Mouse (Mus musculus) hindbrain, embryonic 11.5 days (tissue): ENCODE results near the gene Ptpru. TPM values are rescaled to one million over a fixed set of nuclear protein-coding genes. Genes with fewer than 3 reads are reported as not detected.
A peak's percentile ranks its signal among the peaks of the same experiment; 100 is the strongest.

ENCODE experiments used
- ATAC-seq: fragments of 200-750 bp; cut with Nextera tagmentation; 2 replicates; pipeline ENCODE4 v1.8.0; 2017; ENCODE audit warnings: mild to moderate bottlenecking, moderate TSS enrichment, moderate library complexity; ENCODE audit not compliant: low FRiP score
- DNase-seq: peaks from one replicate; pipeline ENCODE4 v3.0.0-alpha.2; 2015; ENCODE audit warnings: low spot score
- H3K27ac ChIP-seq: fragments of 300-500 bp; sonication (generic); 2 replicates; pipeline ENCODE4 v1.5.1; 2014; ENCODE audit warnings: mild to moderate bottlenecking, low read depth, low read length
- H3K27me3 ChIP-seq: fragments of 300-500 bp; sonication (generic); 2 replicates; pipeline ENCODE4 v1.6.1; 2014; ENCODE audit warnings: mild to moderate bottlenecking, low read length, moderate library complexity, mixed read lengths; ENCODE audit not compliant: control insufficient read depth, insufficient read depth
- H3K36me3 ChIP-seq: fragments of 300-500 bp; sonication (generic); 2 replicates; pipeline ENCODE4 v1.6.1; 2014; ENCODE audit warnings: mild to moderate bottlenecking, low read length, moderate library complexity, mixed read lengths; ENCODE audit not compliant: control insufficient read depth, insufficient read depth
- H3K4me1 ChIP-seq: fragments of 300-500 bp; sonication (generic); replicated peaks from 2 replicates; pipeline ENCODE4 v1.6.1; 2014; ENCODE audit warnings: low read length, mixed read lengths; ENCODE audit not compliant: control insufficient read depth, insufficient read depth
- H3K4me2 ChIP-seq: fragments of 300-500 bp; sonication (generic); replicated peaks from 2 replicates; pipeline ENCODE4 v1.6.1; 2014; ENCODE audit warnings: mild to moderate bottlenecking, low read depth, low read length
- H3K4me3 ChIP-seq: fragments of 300-500 bp; sonication (generic); 2 replicates; pipeline ENCODE4 v1.5.1; 2014; ENCODE audit warnings: low read depth, low read length
- H3K9ac ChIP-seq: fragments of 300-500 bp; sonication (generic); 2 replicates; pipeline ENCODE4 v1.6.1; 2014; ENCODE audit warnings: low read depth, low read length
- H3K9me3 ChIP-seq: fragments of 300-500 bp; sonication (generic); 2 replicates; pipeline ENCODE4 v1.6.1; 2016; ENCODE audit warnings: low read length; ENCODE audit not compliant: control insufficient read depth
- WGBS: fragments of 180-500 bp; shearing (Covaris S2); extraction: QIAGEN DNeasy Blood & Tissue Kit; methylation state at CpG from one replicate; pipeline ENCODE4 v1.1.7; 2014; 5-methylcytosine and 5-hydroxymethylcytosine counted together
- polyA plus RNA-seq: library from polyadenylated mRNA; unstranded; fragments of >200 nt; fragmentation: Nextera tagmentation; extraction: Ambion mirVana; gene quantifications from 2 replicates; pipeline ENCODE4 v1.2.1, GENCODE M21; 2014

Ptpru gene
- polyA plus RNA-seq, 1 experiment from 2014 or later = 11.4 TPM

DNA sequence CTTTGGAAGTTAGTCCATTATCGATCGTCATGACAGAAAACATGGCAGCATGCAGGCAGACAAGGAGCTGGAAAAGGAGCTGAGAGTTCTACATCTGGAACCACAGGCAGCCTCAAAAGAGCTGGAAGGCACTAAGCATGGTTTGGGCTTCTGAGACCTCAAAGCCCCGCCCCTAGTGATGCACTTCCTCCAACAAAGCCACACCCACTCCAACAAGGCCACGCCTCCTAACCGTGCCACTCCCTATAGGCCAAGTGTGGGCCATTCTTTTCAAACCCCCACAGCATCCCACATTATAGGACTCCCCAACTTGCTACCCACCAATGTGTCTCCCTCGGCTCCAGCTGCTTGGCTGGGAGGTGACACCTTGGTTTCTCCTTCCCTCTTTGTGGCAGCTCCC lies 88.3 kb downstream of the Ptpru start:
- DNase-seq (no peak), ATAC-seq (no peak)
- Histone ChIP-seq H3K4me3 (no peak overlapping the region), H3K9ac (no peak overlapping the region), H3K27me3 (no peaks in the 10 kb centered on the region), H3K4me1 (no peaks in the 10 kb centered on the region), H3K36me3 (no peaks in the 10 kb centered on the region), H3K9me3 (no peaks in the 10 kb centered on the region), H3K4me2 (no peak overlapping the region), H3K27ac (no peak overlapping the region)
- 85% methylated on average over 6 of the region's 6 CpGs for whole genome bisulfite sequencing

DNA sequence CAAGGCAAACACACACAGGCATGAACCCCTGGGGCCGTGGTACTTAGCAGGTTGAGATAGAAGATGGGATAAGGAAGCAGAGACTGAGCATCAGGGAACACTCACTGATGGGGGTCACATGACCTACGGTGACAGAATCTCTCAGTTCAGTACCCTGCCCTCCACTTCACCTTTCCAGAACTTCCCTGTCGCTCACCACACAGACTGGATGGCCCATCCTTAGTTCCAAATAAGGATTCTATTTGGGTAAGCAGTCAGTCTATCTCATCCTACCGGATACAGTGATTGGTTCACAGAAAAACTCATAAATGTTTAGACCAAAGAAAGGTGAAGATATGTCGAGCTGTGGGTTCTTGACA lies 93.4 kb downstream of the Ptpru start:
- WGBS = 81% methylated on average over 5 of the region's 5 CpGs
- DNase-seq (no peak), ATAC-seq (no peak)
- Histone ChIP-seq H3K36me3 (no peaks in the 10 kb centered on the region), H3K9me3 (no peaks in the 10 kb centered on the region), H3K4me1 (no peaks in the 10 kb centered on the region), H3K27ac (no peak overlapping the region), H3K27me3 (no peaks in the 10 kb centered on the region), H3K9ac (no peak overlapping the region), H3K4me3 (no peak overlapping the region), H3K4me2 (no peak overlapping the region)

DNA sequence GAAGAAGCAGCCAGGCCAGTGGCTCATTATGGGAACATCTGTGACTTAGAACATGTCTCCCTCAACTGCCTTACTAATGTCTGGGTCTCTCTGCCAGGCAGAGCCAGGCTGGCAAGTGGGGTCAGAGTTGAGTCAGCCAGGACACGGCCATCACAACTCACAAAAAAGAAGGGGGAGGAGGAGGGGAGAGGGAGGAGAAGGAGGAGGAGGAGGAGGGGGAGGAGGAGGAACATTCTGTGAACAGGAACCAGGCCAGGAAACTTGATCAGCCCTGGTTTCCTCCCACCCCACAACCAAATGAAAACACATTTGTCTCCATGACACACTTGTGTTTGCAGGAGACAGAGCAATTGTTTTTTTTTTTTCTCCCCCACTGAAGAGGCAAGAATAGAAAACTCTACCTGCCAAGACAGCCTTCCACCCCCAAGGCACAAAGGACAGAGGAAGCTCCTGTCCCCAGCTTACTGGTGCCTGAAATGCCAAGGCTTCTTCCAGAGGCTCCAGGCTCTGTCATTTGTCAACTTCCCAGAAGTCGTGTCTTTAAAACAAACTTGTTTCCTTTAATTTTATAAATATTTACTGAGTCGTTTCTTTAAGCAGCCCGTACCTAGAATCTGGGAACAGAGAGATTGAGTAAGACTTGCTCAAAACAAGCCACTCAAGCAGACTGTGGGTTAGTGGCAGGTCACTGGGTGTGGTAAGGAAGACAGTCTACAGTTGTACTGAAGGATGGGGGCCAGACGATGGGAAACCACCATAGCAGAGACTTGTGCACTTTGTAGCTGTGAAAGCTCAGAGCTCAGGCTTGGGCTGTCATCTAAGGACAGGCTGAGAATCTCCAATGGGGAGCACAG lies 94.0 kb downstream of the Ptpru start:
- Histone ChIP-seq H3K4me1 (no peaks in the 10 kb centered on the region), H3K4me3 (no peak overlapping the region), H3K4me2 (no peak overlapping the region), H3K9me3 (no peaks in the 10 kb centered on the region), H3K27ac (no peak overlapping the region), H3K36me3 (no peaks in the 10 kb centered on the region), H3K9ac (no peak overlapping the region), H3K27me3 (no peaks in the 10 kb centered on the region)
- WGBS = 47% methylated on average over 5 of the region's 5 CpGs
- ATAC-seq (no peak), DNase-seq (no peak)

DNA sequence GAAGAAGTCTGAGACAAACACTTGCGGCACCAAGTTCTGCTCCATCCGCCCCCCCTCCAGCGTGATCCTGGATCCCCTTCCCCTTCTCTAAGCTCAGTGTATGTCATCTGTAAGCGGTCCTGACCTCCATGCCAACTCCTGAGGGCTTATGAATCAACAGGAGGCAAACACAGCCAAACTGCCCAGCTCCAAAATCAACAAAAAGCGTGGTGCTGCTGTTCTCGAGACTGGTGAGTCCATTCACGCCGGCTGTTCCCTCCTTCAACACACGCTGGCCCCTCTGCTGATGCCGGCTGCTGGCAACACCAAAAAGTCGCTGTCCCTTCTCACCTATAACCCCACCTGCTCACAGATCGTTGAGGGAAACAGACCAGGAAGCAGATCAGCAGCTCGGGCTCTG lies 95.1 kb downstream of the Ptpru start:
- ATAC-seq (no peak), DNase-seq (no peak)
- no peak overlapping the region for H3K4me2 ChIP-seq
- no peak overlapping the region for H3K4me3 ChIP-seq
- no peak overlapping the region for H3K9ac ChIP-seq
- no peaks in the 10 kb centered on the region for H3K36me3 ChIP-seq
- H3K9me3 ChIP-seq = no peaks in the 10 kb centered on the region
- H3K27ac ChIP-seq = no peak overlapping the region
- no peaks in the 10 kb centered on the region for H3K4me1 ChIP-seq
- no peaks in the 10 kb centered on the region for H3K27me3 ChIP-seq
- 80% methylated on average over 13 of the region's 13 CpGs for WGBS

DNA sequence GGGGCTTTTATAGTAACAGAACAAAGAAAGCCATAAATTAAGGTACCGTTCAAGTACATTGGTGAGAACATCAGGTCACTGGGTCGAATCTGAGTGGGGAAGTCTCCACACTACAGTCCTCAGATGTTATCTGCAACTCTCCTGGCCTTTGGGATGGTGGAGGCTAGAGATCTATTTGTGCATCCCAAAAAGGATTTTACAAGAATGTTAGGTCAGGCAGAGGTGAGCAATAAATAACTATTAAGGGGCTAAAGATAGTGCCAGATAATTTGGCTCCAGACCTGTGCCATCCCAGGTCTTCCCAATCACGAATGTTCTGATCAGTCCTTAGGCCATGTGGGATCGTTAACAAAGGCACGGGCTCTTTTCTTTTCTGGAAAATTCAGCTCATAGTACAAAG lies 97.5 kb downstream of the Ptpru start:
- DNase-seq = no peak
- no peak for ATAC-seq

DNA sequence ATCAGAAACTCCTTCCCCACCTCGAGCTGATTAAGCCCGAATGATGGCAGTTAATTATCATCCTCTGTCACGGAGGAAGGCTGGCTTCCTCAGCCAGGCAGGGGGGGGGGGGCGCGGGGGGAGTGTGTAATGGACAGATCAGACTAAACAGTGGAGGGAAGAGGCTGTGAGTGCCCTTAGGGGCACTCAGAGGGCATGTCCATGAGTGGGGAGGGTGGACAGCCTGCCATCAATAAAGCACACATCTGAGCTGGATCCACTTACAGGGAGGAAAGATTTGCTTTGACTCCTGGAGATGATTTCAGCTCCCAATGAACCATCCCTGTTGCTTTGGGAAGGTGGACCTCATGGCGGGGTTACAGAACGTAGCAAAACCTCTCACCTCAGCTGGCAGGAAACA lies 109.5 kb downstream of the Ptpru start:
- no peak overlapping the region for H3K27ac ChIP-seq
- WGBS = 63% methylated on average over 7 of the region's 7 CpGs
- H3K4me1 ChIP-seq = no peaks in the 10 kb centered on the region
- no peaks in the 10 kb centered on the region for H3K27me3 ChIP-seq
- DNase-seq (no peak), ATAC-seq (no peak)
- no peak overlapping the region for H3K4me2 ChIP-seq
- no peaks in the 10 kb centered on the region for H3K9me3 ChIP-seq
- H3K36me3 ChIP-seq = no peaks in the 10 kb centered on the region
- no peak overlapping the region for H3K4me3 ChIP-seq
- H3K9ac ChIP-seq = no peak overlapping the region

More for the DNA sequence above, 97.5 kb downstream of the Ptpru start:
- Histone ChIP-seq H3K4me3 (no peak overlapping the region), H3K27ac (no peak overlapping the region), H3K9ac (no peak overlapping the region), H3K4me1 (no peaks in the 10 kb centered on the region), H3K36me3 (no peaks in the 10 kb centered on the region), H3K4me2 (no peak overlapping the region), H3K27me3 (no peaks in the 10 kb centered on the region), H3K9me3 (no peaks in the 10 kb centered on the region)
- 86% methylated on average over 5 of the region's 5 CpGs for WGBS

DNA sequence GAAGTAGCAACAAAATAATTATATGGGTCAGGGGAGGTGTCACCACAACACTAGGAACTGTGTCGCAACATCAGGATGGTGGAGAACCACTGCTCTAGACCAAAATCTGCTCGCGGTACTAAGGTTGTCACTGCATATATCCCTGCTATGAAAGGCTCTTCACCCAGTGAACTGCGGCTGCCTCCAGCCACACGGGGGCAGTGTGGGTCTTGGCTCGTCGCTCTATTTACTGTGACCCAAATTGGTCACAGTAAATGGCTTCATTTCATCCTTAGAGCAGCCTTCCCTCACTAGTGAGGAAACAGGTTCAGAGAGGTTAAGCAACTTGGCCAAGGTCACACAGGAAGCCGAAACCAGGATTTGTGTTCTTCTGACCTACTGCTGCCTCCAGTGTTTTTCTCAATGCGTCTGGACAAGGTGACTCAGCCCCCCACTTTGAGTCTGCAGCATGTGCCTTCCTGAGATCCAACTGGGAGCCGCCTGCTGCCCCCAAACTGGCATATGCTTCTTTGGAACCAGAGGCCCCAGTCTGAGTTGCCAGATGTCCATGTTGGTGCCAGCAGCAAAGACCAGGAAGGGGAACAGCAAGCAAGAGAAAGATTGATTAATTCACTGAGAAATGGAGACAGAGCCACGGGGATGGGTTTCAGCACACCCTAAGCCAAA lies 114.5 kb downstream of the Ptpru start:
- Histone ChIP-seq H3K27me3 (no peaks in the 10 kb centered on the region), H3K4me1 (no peaks in the 10 kb centered on the region), H3K9ac (no peak overlapping the region), H3K36me3 (no peaks in the 10 kb centered on the region), H3K27ac (no peak overlapping the region), H3K4me2 (no peak overlapping the region), H3K4me3 (no peak overlapping the region), H3K9me3 (no peaks in the 10 kb centered on the region)
- ATAC-seq (no peak), DNase-seq (peak; percentile 72)
- 58% methylated on average over 11 of the region's 11 CpGs for WGBS

DNA sequence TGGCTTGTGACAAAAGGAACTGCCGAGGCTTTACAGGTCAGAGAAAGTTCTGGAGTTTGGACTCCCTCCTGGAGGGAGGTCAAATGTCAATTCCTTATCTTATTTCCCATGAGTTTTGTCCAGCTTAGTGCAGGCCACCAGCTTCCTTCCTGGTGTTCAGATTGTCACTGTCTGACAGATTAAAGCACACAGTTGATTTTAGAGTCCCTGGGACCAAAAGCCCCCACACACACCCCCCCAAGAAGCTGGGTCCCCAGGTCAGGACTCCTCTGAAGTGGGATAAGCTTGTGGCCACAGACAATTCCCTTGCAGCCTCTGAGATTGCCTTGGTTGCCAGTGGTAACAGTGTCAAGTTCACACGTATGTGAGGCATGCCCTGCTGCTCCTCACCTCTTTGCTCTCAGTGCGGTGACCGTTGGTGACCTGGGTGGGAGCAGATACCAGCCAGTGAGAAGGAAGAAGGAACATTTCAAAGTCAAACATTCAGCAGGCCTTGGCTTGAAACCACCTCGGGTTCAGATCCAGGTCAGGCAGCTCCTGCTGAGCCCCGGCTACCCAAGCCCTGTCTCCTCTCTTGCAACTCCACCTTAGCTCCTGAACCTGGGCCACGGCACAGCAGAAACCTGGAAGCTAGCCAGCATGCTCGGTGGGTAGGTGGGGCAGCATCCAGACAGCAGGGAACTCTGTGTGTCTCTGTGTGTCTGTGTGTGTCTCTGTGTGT lies 115.8 kb downstream of the Ptpru start:
- no peaks in the 10 kb centered on the region for H3K36me3 ChIP-seq
- H3K9me3 ChIP-seq = no peaks in the 10 kb centered on the region
- no peak for ATAC-seq
- no peak overlapping the region for H3K4me3 ChIP-seq
- no peak overlapping the region for H3K9ac ChIP-seq
- no peaks in the 10 kb centered on the region for H3K4me1 ChIP-seq
- no peak for DNase-seq
- H3K27me3 ChIP-seq = no peaks in the 10 kb centered on the region
- WGBS = 39% methylated on average over 8 of the region's 8 CpGs
- no peak overlapping the region for H3K27ac ChIP-seq
- no peak overlapping the region for H3K4me2 ChIP-seq
